Mouse (Mus musculus): ENCODE data around the gene Cdhr4.

Gene Cdhr4

DNA sequence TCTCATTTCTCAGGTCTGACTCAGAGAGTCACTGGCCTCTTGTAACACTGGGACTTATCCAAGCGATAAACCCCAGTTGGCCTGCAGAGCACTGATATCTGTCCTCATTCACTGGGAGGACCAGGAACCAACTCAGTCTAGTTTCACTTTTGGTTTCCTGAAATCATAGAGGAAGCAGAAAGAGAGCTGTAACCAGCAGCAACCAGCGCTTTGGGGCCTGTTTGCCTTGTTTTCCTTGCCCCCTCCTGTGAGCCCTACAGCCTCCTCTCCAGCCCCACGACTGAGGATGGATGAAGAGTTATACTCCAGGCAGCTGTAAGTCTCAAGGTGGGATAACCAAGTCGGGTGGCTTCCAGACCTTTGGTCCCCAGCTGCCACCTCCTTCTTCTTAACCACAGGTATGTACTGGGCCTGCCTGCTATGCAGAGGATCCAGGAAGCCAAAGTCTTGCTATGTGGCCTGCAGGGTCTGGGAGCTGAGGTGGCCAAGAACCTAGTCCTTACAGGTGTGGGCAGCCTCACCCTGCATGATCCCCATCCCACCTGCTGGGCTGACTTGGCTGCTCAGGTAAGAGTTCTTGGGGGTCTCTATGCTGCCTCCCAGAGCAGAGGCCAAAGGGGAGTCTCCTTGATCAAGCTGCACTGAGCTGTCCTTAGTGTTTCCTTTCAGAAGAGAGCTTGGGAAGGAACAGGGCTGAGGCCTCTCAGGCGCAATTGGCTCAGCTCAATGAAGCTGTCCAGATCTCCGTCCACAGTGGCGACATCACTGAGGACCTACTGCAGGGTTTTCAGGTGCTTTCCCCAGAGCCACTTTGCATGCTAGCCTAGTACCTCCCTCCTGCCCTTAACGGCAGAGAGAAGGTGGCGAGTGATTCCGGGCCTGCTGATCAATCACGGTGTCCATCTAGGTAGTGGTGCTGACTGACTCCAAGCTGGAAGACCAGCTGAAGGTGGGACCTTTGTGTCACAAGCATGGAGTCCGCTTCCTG is 16.6 kb upstream of the Cdhr4 start, which contains the start of gene Uba7:
TSS of gene Uba7 (plus strand) at position 107 of the 988 bp plus-strand sequence.
- WGBS: 78% methylated on average over 12 of the region's 12 CpGs

DNA sequence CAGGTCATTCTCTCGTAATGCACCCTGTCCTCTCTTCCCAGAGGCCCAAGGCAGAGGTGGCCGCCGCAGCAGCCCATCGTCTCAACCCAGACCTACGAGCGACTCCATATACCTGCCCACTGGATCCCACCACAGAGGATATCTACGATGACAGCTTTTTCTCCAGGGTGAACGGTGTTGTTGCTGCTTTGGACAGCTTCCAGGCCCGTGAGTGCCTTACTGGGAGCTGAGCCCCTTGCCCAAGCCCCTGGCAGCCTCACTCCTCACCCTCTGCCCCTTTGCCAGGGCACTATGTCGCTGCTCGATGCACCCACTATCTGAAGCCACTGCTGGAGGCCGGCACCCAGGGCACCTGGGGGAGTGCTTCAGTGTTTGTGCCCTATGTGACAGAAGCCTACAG is 13.5 kb upstream of the Cdhr4 start:
- 92% methylated on average over 12 of the region's 12 CpGs for WGBS

DNA sequence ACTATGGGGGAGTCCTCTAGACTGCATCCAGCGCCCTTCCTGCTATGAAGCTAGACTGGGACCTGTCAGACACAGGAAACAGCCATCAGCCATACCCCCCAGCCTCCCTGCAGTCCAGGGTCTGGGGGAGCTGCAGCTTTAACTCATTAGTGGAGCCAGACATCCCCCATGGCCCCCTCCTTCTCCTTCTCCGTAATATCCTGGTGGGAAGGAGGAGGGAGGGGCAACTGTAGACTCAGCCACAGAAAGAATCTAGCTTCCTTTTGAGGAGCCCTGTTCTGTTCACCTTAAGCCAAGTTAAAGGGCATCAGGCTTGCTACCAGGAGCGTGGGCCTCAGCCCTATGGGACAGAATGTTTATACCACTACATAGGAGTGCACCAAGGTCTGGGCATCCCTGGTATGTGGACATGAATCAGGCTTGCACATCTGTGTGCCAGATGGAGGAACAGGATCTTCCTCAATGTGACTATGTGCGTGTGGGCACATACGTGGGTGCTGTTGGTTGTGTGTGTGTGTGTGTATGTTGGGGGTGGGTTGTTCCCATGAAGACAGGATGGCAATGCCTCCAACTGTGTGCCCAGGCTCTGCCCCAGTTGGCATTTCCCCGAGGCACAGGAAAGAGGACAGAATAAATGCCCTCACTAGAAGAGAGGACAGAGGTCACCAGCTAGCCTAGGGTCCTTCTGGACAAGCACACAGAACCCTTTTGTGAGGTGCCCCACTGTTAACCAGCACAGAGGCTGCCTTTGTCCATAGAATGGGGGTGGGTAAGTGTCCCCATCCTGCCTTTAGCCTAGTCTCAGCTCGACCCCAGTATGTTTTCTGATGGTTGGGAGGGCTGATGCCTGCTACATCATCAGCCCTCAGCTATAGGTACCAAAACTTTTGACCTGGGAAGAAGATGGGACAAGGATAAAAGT is 10.4 kb upstream of the Cdhr4 start:
- 33% methylated on average over 7 of the region's 7 CpGs for WGBS

DNA sequence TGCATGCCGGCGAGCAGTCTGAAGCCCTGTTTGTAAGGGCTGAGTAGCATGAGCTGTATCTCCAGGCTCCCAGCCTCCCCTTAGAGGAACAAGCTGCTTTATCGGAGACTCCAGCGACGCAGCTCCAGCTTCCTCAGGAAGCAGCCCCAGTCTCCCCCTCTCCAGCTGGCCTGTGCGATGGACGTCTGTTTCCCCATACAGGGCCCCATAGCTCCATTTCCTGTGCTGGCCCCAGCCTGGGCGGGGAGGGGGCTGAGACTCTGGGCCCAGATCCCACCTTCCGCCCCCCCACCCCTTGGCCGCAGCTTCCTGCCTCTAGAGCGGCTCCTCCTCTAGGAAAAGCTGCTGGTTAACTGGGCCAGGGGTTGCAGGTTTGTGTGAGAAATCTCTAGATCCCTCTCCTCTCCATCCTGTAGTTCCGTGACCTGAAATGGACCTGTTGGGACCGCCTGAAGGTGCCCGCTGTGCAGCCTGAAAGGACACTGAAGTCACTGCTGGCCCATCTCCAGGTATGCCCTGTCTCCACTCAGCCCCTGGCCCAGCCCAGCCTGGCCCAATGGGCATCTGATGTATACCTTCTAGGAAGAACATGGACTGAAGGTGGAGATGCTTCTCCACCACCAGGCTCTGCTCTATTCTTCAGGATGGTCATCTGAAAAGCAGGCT is 9.5 kb upstream of the Cdhr4 start, which contains the start of gene Gm20661:
TSS of gene Gm20661 (plus strand) at position 378 of the 666 bp plus-strand sequence.
- 29% methylated on average over 14 of the region's 14 CpGs for WGBS

DNA sequence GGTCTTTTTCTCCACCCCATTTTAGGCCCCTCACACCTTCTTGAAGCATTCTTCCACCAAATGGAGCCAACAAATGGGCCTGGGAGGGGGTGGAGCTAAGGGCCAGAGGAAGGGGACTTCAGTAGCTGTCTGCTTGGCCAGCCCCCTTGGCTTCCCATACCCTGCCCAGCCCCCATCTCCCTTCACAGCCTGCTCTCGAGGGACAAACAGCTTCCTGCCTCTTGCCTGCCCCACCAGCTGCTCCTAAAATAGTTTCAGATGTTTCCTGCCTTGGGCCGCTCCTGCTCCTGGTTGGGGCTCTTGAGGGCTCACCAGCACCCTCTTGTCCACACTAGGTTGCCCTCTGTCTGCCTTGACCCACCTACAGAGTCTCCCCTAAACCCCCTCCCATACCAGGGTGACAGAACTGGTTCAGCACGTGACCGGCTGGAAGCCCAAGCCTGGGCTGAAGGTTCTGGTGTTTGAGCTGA is 8.8 kb upstream of the Cdhr4 start:
- WGBS: 58% methylated on average over 4 of the region's 4 CpGs

DNA sequence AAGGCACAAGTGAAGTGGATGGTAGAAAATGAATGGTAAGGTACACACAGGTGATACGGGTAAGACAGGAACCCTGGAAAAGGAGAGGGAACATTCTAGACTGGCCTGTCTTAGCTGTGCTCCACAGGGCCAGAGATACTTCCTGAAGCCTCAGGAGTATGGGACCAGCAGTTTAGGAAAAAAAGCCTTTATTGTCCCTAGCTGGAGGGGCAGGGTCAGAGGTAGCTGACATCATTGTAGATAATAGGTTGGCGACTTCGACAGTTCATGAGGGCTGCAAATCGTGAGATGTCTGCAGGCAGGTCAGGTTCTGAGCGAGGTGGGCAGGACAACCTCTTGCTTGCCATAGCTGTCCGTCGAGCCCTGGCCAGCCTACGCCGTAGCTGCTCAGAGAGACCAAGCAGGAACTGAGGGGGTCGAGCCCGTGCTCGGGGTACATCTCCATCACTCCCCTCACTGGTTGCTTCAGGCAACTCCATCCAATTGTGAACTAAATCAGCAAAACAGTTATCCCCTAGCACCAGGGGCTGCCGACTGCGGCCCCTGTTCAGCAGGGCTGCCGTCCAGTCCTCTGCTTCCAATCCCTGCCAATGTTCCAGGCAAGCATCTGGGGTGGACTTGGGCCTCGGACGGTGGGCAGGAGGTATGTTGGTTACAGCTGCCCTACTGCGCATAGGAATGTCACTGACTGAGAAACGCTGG is 8.1 kb upstream of the Cdhr4 start:
- WGBS: 79% methylated on average over 19 of the region's 19 CpGs

DNA sequence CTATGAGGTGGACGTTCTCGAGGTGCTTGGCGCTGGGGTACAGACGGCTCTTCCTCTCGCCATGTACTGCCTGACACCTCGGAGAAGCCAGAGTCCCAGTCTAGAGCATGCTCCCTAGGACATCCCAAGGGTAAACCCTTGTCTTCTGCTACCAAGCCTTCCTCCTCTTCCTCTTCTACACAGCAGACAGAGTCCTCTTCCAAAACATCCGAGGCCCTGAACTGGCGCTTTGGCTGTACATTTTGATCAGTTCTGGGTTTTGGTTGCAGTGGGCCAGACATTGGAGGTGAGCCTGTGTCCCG is 7.6 kb upstream of the Cdhr4 start:
- 68% methylated on average over 9 of the region's 9 CpGs for WGBS

DNA sequence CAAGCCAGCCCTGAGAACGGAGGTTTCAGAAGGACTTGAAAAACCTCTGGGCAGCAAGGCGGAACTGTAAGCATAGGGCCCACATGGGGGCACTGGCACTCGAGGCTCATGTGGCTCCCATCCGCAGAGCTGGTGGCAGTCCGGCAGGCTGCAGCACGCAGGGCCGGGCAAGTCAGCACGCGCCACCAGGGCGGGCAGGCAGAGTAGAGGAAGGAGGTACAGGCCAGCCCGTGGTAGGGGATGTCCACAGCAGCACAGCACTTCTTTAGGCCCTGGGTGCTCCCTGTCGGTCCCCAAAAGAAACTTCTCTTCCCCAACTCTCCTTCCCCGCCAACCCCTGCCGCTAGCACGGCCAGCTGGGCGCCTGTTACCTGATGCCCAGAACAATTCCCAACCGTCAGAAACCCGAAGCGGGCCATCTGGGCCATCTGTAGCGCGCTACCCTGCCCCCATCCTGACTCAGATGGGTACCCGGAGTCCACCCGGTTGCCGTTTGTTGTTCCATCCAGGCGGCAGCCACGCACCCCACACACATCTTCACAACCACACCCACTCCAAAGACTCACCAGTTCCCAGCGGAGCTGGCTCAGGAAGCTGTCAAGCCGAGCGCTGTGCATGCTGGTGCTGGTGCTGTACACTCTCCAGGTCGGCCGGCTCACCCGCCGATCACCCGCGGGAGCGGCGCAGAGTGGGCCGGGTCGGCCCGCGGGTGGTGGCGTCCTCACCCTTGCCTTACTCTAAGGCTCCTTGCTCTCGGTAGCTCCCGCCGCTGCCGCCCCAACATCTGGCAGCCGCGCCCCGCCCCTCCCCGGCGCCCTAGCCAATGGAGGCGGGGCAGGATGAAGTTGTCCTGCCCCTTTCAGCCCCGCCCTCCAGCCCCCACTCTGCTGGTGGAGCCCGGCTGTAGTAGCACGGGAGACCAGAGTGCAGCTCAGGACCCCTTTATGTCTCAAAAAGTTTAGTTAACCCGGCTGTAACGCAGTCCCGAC is 6.9 kb upstream of the Cdhr4 start, which contains the start of gene Inka1:
TSS of gene Inka1 (minus strand) at position 749 of the 989 bp plus-strand sequence.
- WGBS: 5% methylated on average over 58 of the region's 58 CpGs

DNA sequence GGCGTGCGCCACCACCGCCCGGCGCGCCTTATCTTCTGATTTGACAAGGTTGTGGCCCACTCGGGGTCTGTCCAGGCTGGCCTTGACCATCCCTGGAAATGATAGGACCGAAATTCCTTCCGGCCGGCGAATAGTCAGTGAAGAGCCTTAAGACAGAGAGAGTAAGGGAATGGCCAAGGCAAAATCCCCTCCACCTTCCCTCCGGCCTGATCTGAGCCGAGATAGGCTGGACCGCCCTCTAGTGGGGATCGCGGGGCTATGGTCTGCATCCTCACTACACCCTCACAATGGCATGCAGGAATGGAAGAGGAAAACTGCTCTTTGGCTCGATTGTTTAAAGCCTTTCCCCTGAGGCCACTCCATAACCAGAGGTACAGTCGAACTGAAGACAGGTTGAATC is 5.9 kb upstream of the Cdhr4 start:
- WGBS: 8% methylated on average over 18 of the region's 18 CpGs

DNA sequence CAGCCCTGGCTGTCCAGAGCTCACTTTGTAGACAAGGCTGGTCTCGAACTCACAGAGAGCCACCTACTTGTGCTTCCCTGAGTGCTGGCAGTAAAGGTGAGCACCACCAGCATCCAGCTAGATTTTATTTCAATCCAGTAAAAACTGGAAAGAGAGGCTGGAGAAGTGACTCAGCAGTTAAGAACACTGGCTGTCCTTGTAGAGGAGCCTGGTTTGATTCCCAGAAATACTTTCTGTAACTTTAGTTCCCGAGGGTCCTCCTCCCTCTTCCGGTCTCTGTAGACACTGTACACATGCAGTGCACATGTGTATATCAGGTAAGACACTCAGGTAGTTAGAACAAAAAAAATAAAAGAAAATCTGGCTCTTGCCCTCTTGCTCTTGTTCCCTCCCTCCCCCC is 4.3 kb upstream of the Cdhr4 start:
- WGBS: 58% methylated on average over 3 of the region's 3 CpGs

DNA sequence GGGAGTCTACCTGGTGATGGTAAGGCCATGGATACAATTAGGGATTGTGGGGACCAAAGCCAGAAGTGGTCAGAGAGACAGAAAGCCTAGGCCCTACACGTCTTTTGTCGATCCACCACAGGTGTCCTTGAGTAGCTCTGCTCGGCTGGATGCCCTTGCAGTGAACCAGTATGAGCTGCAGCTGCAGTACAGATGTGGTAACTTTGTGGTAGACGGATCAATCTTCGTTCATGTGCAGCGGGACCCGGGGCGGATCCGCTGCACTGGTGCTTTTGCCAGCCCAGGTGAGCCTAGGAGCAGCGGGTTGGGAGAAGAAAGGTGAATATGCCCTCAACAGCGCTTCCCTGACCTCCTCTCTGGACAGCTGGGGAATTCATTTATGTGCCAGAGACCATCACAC is 716 bp downstream of the Cdhr4 start:
- WGBS: 95% methylated on average over 11 of the region's 11 CpGs

DNA sequence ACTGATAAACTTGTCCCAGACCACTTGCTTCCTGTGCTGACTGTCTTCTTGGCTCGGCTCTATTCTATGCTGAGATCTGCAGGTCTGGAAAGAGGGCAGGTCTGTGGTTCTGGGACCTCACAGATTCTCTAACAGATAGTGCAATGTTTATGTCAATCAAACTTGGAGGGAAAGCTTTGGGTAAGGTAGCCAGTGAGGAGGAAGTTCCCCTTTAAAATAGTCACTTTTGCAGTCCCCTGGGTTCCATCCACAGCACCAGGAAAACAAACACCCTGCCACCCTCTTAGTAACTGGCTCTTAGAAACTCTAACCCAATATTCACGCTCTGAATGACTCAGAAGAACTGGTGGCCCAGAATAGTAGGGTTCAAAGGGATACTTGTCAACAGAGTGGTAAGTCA is 2.2 kb downstream of the Cdhr4 start:
- 71% methylated on average over 2 of the region's 2 CpGs for WGBS

DNA sequence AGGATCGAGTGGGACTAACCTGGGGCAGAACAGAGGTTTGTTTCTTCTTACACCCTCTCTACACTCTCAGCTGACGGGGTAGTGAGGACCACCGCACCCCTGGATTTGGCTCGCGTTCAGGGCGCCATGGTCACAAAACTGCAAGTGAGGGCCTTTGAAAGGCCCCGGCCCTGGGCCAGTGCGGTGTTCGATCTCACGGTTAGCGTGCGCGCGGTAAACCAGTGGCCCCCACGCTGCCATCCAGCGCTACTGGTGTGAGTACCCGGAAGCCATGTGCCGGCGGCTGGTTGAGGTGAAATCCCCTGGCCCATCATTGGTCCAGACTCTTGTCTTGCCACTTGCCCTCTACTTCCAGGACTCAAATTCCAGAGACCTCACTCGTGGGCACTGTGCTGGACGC is 3.2 kb downstream of the Cdhr4 start:
- 95% methylated on average over 21 of the region's 21 CpGs for WGBS

DNA sequence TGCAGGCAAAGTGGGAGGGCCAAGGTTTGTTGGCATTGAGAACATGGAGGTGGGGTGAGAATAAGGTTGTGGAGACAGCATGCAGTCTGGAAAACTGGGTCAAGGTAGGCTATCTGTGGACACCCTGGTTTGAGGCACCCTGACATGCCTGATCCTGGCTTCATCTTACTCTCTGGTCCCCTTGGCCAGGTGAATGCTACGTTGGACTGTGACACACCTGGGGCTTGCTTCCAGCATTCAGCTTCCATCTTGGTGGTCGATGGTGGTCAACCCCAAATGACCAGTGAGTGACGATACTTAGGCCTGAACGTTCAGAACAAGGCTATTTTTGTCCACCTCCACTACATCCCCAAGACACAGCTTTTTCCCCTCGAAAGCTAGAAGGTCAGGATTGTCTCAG is 3.8 kb downstream of the Cdhr4 start, which contains the start of gene Gm20662:
TSS of gene Gm20662 (plus strand) at position 301 of the 400 bp plus-strand sequence.
- WGBS: 97% methylated on average over 5 of the region's 5 CpGs

DNA sequence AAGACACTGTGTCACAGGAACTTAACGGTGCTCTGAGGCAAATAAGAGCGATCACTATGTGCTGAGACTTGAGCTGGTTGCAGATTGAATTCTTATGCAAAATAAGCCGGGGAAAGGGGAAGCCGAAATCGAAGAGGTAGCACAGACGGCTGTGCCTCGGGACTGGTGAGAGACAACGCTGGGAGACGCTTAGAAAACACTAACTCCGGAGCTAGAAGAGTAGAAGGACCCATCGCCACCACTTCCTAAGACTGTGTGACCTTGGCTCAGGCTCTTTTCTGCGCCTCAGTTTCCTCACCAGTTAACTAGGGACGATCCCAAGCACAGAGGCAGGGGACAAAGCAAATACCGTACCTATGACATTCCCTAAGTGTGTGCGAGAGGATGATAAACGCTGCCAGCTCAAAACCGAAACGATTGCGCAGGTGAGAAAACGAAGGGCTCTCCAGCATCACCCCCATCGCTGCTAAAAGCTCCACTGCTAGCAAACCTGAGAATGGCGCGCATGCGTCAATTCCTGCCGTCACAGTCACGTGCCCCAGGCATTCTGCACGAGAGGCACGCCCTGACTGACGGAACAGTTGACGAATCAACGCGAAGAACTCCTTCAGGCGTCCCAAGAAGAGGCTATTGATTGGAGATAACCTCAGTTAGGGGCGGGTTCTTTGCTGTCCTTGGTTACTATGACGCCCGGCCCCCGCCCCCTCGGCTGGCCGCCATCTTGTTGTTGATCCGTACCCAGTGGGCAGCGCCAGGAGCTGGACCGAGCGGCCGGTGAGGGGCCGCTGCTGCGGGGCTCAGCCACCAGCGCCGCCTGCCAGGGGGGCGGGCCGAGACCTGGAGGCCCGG is 9.8 kb downstream of the Cdhr4 start, which contains the start of gene Ip6k1:
TSS of gene Ip6k1 (plus strand) at position 580 of the 849 bp plus-strand sequence.
- under 1% methylated on average over 51 of the region's 51 CpGs for WGBS

DNA sequence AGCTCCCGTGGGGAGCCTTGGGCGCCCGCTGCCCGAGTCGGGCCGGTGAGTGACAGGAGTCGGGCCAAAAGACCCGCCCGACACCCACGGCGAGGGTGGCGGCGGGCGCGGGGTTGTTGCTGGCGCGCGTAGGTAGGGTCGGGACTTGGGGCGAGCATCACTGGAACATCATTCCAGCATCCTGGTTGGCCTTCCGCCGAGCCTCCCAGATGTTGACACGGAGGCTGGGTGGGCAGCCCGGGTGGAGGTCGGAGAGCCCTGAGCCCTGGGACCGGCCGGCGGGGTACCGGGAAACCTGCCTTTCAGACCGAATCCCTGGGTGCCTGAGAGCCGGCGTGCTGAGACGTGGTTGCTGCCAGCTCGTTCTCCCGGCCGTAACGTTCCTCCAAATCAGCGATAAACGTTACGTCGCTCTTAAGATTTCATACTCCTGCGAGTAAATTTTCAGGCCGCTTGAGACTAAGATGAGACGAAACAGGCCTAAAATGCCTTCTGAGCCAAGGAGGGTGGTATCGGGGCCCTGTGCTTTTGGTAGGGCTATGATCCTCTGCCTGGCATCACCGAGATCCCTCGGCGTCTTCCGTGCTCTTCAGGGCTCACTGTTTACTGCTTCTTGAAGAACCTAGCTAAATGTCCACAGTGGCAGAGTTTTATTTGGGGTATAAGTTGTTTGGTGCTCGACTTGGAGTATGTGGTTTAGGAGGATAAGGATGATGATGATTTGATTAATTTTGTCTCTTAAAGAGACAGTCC is 10.7 kb downstream of the Cdhr4 start:
- 1% methylated on average over 50 of the region's 50 CpGs for WGBS

DNA sequence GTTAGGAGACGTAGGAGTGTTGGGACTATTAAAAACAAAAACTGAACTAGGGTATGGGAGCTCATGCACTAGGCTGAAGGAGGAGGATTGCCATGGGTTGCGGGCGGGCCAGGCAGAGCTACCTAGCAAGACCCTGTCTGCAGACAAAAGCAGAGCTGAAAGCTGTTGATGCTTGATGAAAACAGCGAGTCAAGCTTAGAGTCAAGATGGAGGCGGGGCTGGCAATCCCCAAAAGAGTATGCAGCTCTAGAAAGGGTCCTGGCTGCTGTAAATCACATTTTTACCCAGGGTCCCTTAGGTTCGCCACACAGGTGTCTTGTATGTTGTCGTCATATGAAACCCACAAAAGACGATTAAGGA is 11.2 kb downstream of the Cdhr4 start:
- 9% methylated on average over 8 of the region's 8 CpGs for WGBS

DNA sequence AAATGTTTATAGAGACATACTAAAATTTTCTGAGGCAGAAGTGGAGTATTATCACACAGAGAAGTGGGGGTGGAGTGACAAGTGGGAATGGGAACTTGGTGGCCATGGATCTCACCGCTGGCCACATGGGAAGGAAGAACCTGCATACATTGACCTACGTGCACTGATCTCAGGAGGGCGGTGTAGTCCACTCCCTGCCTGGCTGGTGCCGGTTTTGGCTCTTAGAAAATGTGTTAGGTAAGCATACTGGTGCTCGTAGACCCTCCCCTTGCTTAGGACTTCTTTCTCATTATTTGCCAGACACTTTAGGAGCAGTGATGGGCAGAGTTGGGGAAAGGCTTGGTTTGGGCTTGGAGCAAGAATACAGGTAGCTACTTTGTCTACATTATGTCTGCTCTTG is 15.7 kb downstream of the Cdhr4 start:
- 61% methylated on average over 5 of the region's 5 CpGs for WGBS

Measured in cerebral cortex, adult 2 months (tissue).